Mouse (Mus musculus) neural tube, embryonic 15.5 days (tissue): ENCODE measurements around the gene Nprl3. TPM values are rescaled to one million over a fixed set of nuclear protein-coding genes. Genes with fewer than 3 reads are reported as not detected.
"Not testable (repeated sequence)": the region's sequence is repeated elsewhere in the genome, so short reads cannot be mapped to it uniquely, and the experiment has no call there.

Experiments used
- ATAC-seq: fragments of 200-750 bp; cut with Nextera tagmentation; 2 replicates; pipeline ENCODE4 v1.8.0; 2017; ENCODE audit warnings: mild to moderate bottlenecking, moderate TSS enrichment, moderate library complexity; ENCODE audit not compliant: low FRiP score
- H3K27ac ChIP-seq: fragments of 300-500 bp; sonication (generic); replicated peaks from 2 replicates; pipeline ENCODE4 v1.5.1; 2015; ENCODE audit warnings: mild to moderate bottlenecking, inconsistent platforms
- H3K27me3 ChIP-seq: fragments of 300-500 bp; sonication (generic); replicated peaks from 2 replicates; pipeline ENCODE4 v1.6.1; 2015; ENCODE audit warnings: inconsistent platforms
- H3K36me3 ChIP-seq: fragments of 300-500 bp; sonication (generic); 2 replicates; pipeline ENCODE4 v1.6.1; 2015; ENCODE audit warnings: inconsistent platforms
- H3K4me1 ChIP-seq: fragments of 300-500 bp; sonication (generic); 2 replicates; pipeline ENCODE4 v1.6.1; 2015; ENCODE audit warnings: inconsistent platforms
- H3K4me2 ChIP-seq: fragments of 300-500 bp; sonication (generic); 2 replicates; pipeline ENCODE4 v1.6.1; 2015; ENCODE audit warnings: inconsistent platforms, mild to moderate bottlenecking, moderate library complexity
- H3K4me3 ChIP-seq: fragments of 300-500 bp; sonication (generic); replicated peaks from 2 replicates; pipeline ENCODE4 v1.5.1; 2015; ENCODE audit warnings: mild to moderate bottlenecking, inconsistent platforms
- H3K9ac ChIP-seq: fragments of 300-500 bp; sonication (generic); replicated peaks from 2 replicates; pipeline ENCODE4 v1.6.1; 2015; ENCODE audit warnings: mild to moderate bottlenecking, inconsistent platforms
- H3K9me3 ChIP-seq: fragments of 300-500 bp; sonication (generic); replicated peaks from 2 replicates; pipeline ENCODE4 v1.6.1; 2016; ENCODE audit warnings: inconsistent platforms
- WGBS: fragments of 180-500 bp; shearing (Covaris S2); methylation state at CpG from one replicate; pipeline ENCODE4 v1.1.7; 2015; ENCODE audit warnings: mixed read lengths; 5-methylcytosine and 5-hydroxymethylcytosine counted together
- polyA plus RNA-seq: library from polyadenylated mRNA; unstranded; fragments of >200 nt; fragmentation: Nextera tagmentation; extraction: Ambion mirVana; gene quantifications from 2 replicates; pipeline ENCODE4 v1.2.1, GENCODE M21; 2015

Gene Nprl3
- polyA plus RNA-seq, 1 experiment from 2014 or later = 38.8 TPM

- no peaks in the 10 kb centered on the region for H3K36me3 ChIP-seq
- H3K9me3 ChIP-seq = no peaks in the 10 kb centered on the region
- 87% methylated on average over 1 of the region's 1 CpGs for WGBS
- peaks cover 4% of the 10 kb centered on the region; the same call in 1 of the 2 replicates for H3K4me1 ChIP-seq
- peaks cover 9% of the 10 kb centered on the region; the same call in 1 of the 2 replicates for H3K27me3 ChIP-seq
- no peak overlapping the region for H3K9ac ChIP-seq
- no peak for ATAC-seq
- H3K4me2 ChIP-seq = no peak overlapping the region
- no peak overlapping the region for H3K4me3 ChIP-seq
- no peak overlapping the region for H3K27ac ChIP-seq
Measured at GRCm38 (mm10) chr11:32297866-32298531, 30.5 kb upstream of the Nprl3 start.

- H3K27ac ChIP-seq, H3K4me1 ChIP-seq, ATAC-seq, H3K4me3 ChIP-seq, H3K36me3 ChIP-seq, H3K27me3 ChIP-seq, H3K9me3 ChIP-seq, H3K9ac ChIP-seq, H3K4me2 ChIP-seq: not testable (repeated sequence)
- 54% methylated on average over 2 of the region's 2 CpGs for WGBS
Measured at GRCm38 (mm10) chr11:32297417-32297816, 29.9 kb upstream of the Nprl3 start.

- not testable (repeated sequence) for H3K4me2 ChIP-seq, H3K4me3 ChIP-seq, H3K36me3 ChIP-seq, H3K27me3 ChIP-seq, H3K27ac ChIP-seq, H3K9ac ChIP-seq, H3K9me3 ChIP-seq, H3K4me1 ChIP-seq, ATAC-seq
- no CpG with 5 or more reads among the region's 4 CpGs for WGBS
Measured at GRCm38 (mm10) chr11:32296203-32296602, 28.7 kb upstream of the Nprl3 start, which contains the start of gene Hba-a2. Gene Hba-a2, plus strand, starts transcription at chr11:32296489.

- WGBS = 72% methylated on average over 3 of the region's 3 CpGs
- ATAC-seq, H3K27me3 ChIP-seq: not testable (repeated sequence)
Measured at GRCm38 (mm10) chr11:32293479-32293878, 26.0 kb upstream of the Nprl3 start.

GRCm38 (mm10) chr11:32292819-32293218 is 25.3 kb upstream of the Nprl3 start:
- H3K27me3 ChIP-seq, H3K4me3 ChIP-seq, H3K4me2 ChIP-seq, H3K36me3 ChIP-seq, H3K27ac ChIP-seq, H3K9ac ChIP-seq, H3K4me1 ChIP-seq, H3K9me3 ChIP-seq, ATAC-seq: not testable (repeated sequence)
- WGBS = 86% methylated on average over 4 of the region's 4 CpGs

More at GRCm38 (mm10) chr11:32293479-32293878, 26.0 kb upstream of the Nprl3 start:
- not testable (repeated sequence) for H3K4me3 ChIP-seq, H3K36me3 ChIP-seq, H3K9me3 ChIP-seq, H3K4me2 ChIP-seq, H3K27ac ChIP-seq, H3K9ac ChIP-seq, H3K4me1 ChIP-seq

GRCm38 (mm10) chr11:32287493-32287825 is 20.0 kb upstream of the Nprl3 start:
- H3K4me2 ChIP-seq = peak overlapping the region; percentile 64
- WGBS = 68% methylated on average over 9 of the region's 9 CpGs

GRCm38 (mm10) chr11:32286695-32287492 is 19.4 kb upstream of the Nprl3 start, which contains the start of gene Hbq1b:
Gene Hbq1b, plus strand, starts transcription at chr11:32286965.
- H3K9me3 ChIP-seq, H3K36me3 ChIP-seq, H3K27ac ChIP-seq, H3K27me3 ChIP-seq, H3K4me1 ChIP-seq: not testable (repeated sequence)
- WGBS = 22% methylated on average over 30 of the region's 33 CpGs
- Histone ChIP-seq H3K4me2 (peak within 1 kb of the TSS; percentile 64), H3K4me3 (peak within 1 kb of the TSS; percentile 36), H3K9ac (0 out of 2 replicates have a peak within 1 kb of the TSS, but pooled peaks have one; percentile 17)
- peak; percentile 88 for ATAC-seq

More at GRCm38 (mm10) chr11:32287493-32287825, 20.0 kb upstream of the Nprl3 start:
- no peak overlapping the region for H3K9ac ChIP-seq
- no peaks in the 10 kb centered on the region for H3K4me1 ChIP-seq
- no peaks in the 10 kb centered on the region for H3K9me3 ChIP-seq
- H3K4me3 ChIP-seq = no peak overlapping the region
- no peak overlapping the region for H3K27ac ChIP-seq
- no peaks in the 10 kb centered on the region for H3K36me3 ChIP-seq
- ATAC-seq = no peak
- H3K27me3 ChIP-seq = no peaks in the 10 kb centered on the region; the same call in 1 of the 2 replicates

GRCm38 (mm10) chr11:32285887-32286286 is 18.4 kb upstream of the Nprl3 start:
- not testable (repeated sequence) for ATAC-seq, H3K9me3 ChIP-seq, H3K4me3 ChIP-seq, H3K27ac ChIP-seq, H3K4me1 ChIP-seq, H3K27me3 ChIP-seq, H3K36me3 ChIP-seq, H3K4me2 ChIP-seq, H3K9ac ChIP-seq

- H3K36me3 ChIP-seq = no peaks in the 10 kb centered on the region
- H3K27me3 ChIP-seq = no peaks in the 10 kb centered on the region; the same call in 1 of the 2 replicates
- H3K27ac ChIP-seq = no peak overlapping the region
- H3K4me2 ChIP-seq = no peak overlapping the region
- H3K9me3 ChIP-seq = no peaks in the 10 kb centered on the region
- H3K9ac ChIP-seq = no peak overlapping the region
- no peak for ATAC-seq
- H3K4me1 ChIP-seq = no peaks in the 10 kb centered on the region
- no peak overlapping the region for H3K4me3 ChIP-seq
- 84% methylated on average over 7 of the region's 7 CpGs for WGBS
Measured at GRCm38 (mm10) chr11:32285031-32285775, 17.7 kb upstream of the Nprl3 start.

- not testable (repeated sequence) for H3K9me3 ChIP-seq, ATAC-seq, H3K4me2 ChIP-seq, H3K27me3 ChIP-seq, H3K4me3 ChIP-seq, H3K36me3 ChIP-seq, H3K9ac ChIP-seq, H3K27ac ChIP-seq, H3K4me1 ChIP-seq
- 72% methylated on average over 2 of the region's 2 CpGs for WGBS
Measured at GRCm38 (mm10) chr11:32284582-32284981, 17.1 kb upstream of the Nprl3 start.

- H3K27ac ChIP-seq, H3K4me3 ChIP-seq, H3K27me3 ChIP-seq, H3K4me1 ChIP-seq, H3K9me3 ChIP-seq, H3K9ac ChIP-seq, ATAC-seq, H3K36me3 ChIP-seq, H3K4me2 ChIP-seq: not testable (repeated sequence)
- 67% methylated on average over 1 of the region's 5 CpGs for WGBS
Measured at GRCm38 (mm10) chr11:32283091-32283777, 15.7 kb upstream of the Nprl3 start, which contains the start of gene Hba-a1. Gene Hba-a1, plus strand, starts transcription at chr11:32283511.
